17 mouse cellular contexts compared by ENCODE assay signal in the genomic region with DNA sequence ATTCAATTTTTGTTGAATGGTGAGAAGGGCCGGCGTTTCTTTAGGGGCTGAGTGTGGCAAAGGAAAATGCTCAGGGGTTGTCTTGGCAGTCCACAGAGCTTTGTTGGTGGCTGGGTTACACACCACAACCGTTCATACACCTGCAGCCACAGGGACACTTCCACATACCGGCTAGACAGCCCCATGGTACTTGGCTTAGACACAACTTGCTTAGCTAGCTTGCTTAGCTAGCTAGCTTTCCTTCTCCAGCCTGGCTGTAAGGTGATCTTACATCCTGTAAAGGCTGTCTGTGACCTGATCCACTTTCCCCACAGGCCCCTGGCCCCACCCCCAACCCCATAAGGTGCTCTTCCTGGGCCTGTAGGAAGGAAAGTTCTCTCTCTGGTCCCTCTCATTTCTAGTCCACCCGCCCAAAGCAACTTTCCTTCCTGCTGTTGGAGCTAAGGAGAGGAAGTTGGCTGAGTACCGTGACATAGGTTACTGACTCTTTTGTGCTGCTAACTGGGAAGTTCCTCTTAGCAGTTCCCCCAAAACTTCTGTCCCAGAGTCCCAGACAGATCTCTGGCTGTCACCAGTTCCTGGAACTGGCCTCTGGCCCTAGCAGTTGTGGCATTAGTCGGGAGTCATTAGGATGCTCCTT. TPM values are rescaled to one million over a fixed set of nuclear protein-coding genes. Genes with fewer than 3 reads are reported as not detected.
DNase-seq lines count a peak whose midpoint lies in the region; ATAC-seq lines count a peak whose summit lies in the region.
"Had no signal": no experiment of that assay in that cellular context is flagged by ENCODE, and none has a peak within 500 bp of the region (broad histone marks: within the 10 kb centered on the region; RNA-seq: fewer than 3 reads in every experiment).

No protein-coding gene starts in this region.

- H3K4me1 ChIP-seq in hindbrain, embryonic 11.5 days (replicated peaks; ENCODE audit: control insufficient read depth, insufficient read depth, low read length) = peaks cover 20% of the 10 kb centered on the region
- peaks cover 68% of the 10 kb centered on the region for H3K4me1 ChIP-seq in hindbrain, embryonic 14.5 days (replicated peaks; ENCODE audit: control insufficient read depth, insufficient read depth, low read length)
- H3K4me1 ChIP-seq in midbrain, embryonic 11.5 days (ENCODE audit: control insufficient read depth, insufficient read depth, low read length) = peaks cover 23% of the 10 kb centered on the region
- peaks cover 28% of the 10 kb centered on the region for H3K4me1 ChIP-seq in midbrain, embryonic 16.5 days (ENCODE audit: control insufficient read depth, insufficient read depth, low read length)
- H3K4me1 ChIP-seq in limb, embryonic 11.5 days (ENCODE audit: control insufficient read depth, insufficient read depth, low read length) = peaks cover 16% of the 10 kb centered on the region

- no peak overlapping the region for H3K4me2 ChIP-seq in hindbrain, embryonic 11.5 days (replicated peaks; ENCODE audit: low read depth, low read length)
- H3K4me2 ChIP-seq in hindbrain, embryonic 14.5 days (replicated peaks) = no peak overlapping the region
- H3K4me2 ChIP-seq in midbrain, embryonic 11.5 days = no peak overlapping the region
- no peak overlapping the region for H3K4me2 ChIP-seq in midbrain, embryonic 16.5 days (ENCODE audit: low read length)
- no peak overlapping the region for H3K4me2 ChIP-seq in limb, embryonic 11.5 days (ENCODE audit: low read depth, severe bottlenecking)
- H3K4me2 ChIP-seq: heart, embryonic 11.5 days; limb, embryonic 13.5 days; liver, embryonic 15.5 days had no signal

- no peak for ATAC-seq in hindbrain, embryonic 11.5 days (ENCODE audit: low FRiP score)
- ATAC-seq in hindbrain, embryonic 14.5 days (ENCODE audit: low FRiP score) = no peak
- no peak for ATAC-seq in midbrain, embryonic 11.5 days (ENCODE audit: low FRiP score)
- ATAC-seq in midbrain, embryonic 16.5 days = no peak
- no peak for ATAC-seq in limb, embryonic 11.5 days (ENCODE audit: insufficient number of reproducible peaks, low FRiP score, low TSS enrichment, low read depth)
- ATAC-seq: forebrain, embryonic 16.5 days; intestine, postnatal 0 days had no signal

- H3K27me3 ChIP-seq in hindbrain, embryonic 11.5 days (ENCODE audit: control insufficient read depth, insufficient read depth, low read length) = peaks cover 86% of the 10 kb centered on the region
- H3K27me3 ChIP-seq in hindbrain, embryonic 14.5 days (ENCODE audit: control insufficient read depth, insufficient read depth, low read length) = peaks cover 80% of the 10 kb centered on the region
- peaks cover 88% of the 10 kb centered on the region for H3K27me3 ChIP-seq in midbrain, embryonic 11.5 days (ENCODE audit: control insufficient read depth, insufficient read depth, low read length)
- H3K27me3 ChIP-seq in midbrain, embryonic 16.5 days (ENCODE audit: control insufficient read depth, insufficient read depth, low read depth, low read length) = peaks cover 29% of the 10 kb centered on the region
- H3K27me3 ChIP-seq in limb, embryonic 11.5 days (ENCODE audit: control insufficient read depth, insufficient read depth, low read length) = peaks cover 95% of the 10 kb centered on the region

- WGBS in hindbrain, embryonic 11.5 days = under 1% methylated on average over 7 of the region's 7 CpGs
- 7% methylated on average over 7 of the region's 7 CpGs for whole genome bisulfite sequencing in hindbrain, embryonic 14.5 days
- WGBS in midbrain, embryonic 11.5 days = 5% methylated on average over 7 of the region's 7 CpGs
- WGBS in midbrain, embryonic 16.5 days = 10% methylated on average over 7 of the region's 7 CpGs
- WGBS in limb, embryonic 11.5 days = 3% methylated on average over 7 of the region's 7 CpGs

- H3K9ac ChIP-seq in hindbrain, embryonic 11.5 days (ENCODE audit: low read depth, low read length) = no peak overlapping the region
- H3K9ac ChIP-seq in hindbrain, embryonic 14.5 days = no peak overlapping the region
- no peak overlapping the region for H3K9ac ChIP-seq in midbrain, embryonic 11.5 days (ENCODE audit: low read length)
- H3K9ac ChIP-seq in midbrain, embryonic 16.5 days (ENCODE audit: low read depth, low read length) = no peak overlapping the region
- H3K9ac ChIP-seq in limb, embryonic 11.5 days (ENCODE audit: low read length) = no peak overlapping the region
- H3K9ac ChIP-seq: limb, embryonic 13.5 days; liver, embryonic 15.5 days had no signal

- H3K9me3 ChIP-seq in hindbrain, embryonic 11.5 days (ENCODE audit: control insufficient read depth, low read length) = no peaks in the 10 kb centered on the region
- no peaks in the 10 kb centered on the region for H3K9me3 ChIP-seq in hindbrain, embryonic 14.5 days (ENCODE audit: control insufficient read depth, low read length)
- no peaks in the 10 kb centered on the region for H3K9me3 ChIP-seq in midbrain, embryonic 11.5 days (ENCODE audit: control insufficient read depth, low read length)
- H3K9me3 ChIP-seq in midbrain, embryonic 16.5 days (replicated peaks; ENCODE audit: control insufficient read depth, low read length, poor library complexity, severe bottlenecking) = no peaks in the 10 kb centered on the region
- H3K9me3 ChIP-seq in limb, embryonic 11.5 days (ENCODE audit: control insufficient read depth, low read length) = no peaks in the 10 kb centered on the region
- H3K9me3 ChIP-seq: limb, embryonic 13.5 days; liver, embryonic 15.5 days had no signal

- no peak overlapping the region for H3K27ac ChIP-seq in hindbrain, embryonic 11.5 days (ENCODE audit: low read depth, low read length)
- no peak overlapping the region for H3K27ac ChIP-seq in hindbrain, embryonic 14.5 days
- no peak overlapping the region for H3K27ac ChIP-seq in midbrain, embryonic 11.5 days (ENCODE audit: low read depth, low read length)
- H3K27ac ChIP-seq in midbrain, embryonic 16.5 days (ENCODE audit: low read length) = no peak overlapping the region
- H3K27ac ChIP-seq in limb, embryonic 11.5 days (replicated peaks; ENCODE audit: low read depth, low read length) = no peak overlapping the region
- H3K27ac ChIP-seq: limb, embryonic 13.5 days; liver, embryonic 15.5 days had no signal

- H3K4me3 ChIP-seq in hindbrain, embryonic 11.5 days (ENCODE audit: low read depth, low read length) = no peak overlapping the region
- H3K4me3 ChIP-seq in hindbrain, embryonic 14.5 days (replicated peaks; ENCODE audit: low read length) = no peak overlapping the region
- no peak overlapping the region for H3K4me3 ChIP-seq in midbrain, embryonic 11.5 days (ENCODE audit: low read depth, low read length)
- no peak overlapping the region for H3K4me3 ChIP-seq in midbrain, embryonic 16.5 days (ENCODE audit: low read depth, low read length)
- no peak overlapping the region for H3K4me3 ChIP-seq in limb, embryonic 11.5 days (ENCODE audit: low read depth, low read length)
- H3K4me3 ChIP-seq: limb, embryonic 13.5 days; liver, embryonic 15.5 days had no signal

- H3K36me3 ChIP-seq in hindbrain, embryonic 11.5 days (ENCODE audit: control insufficient read depth, insufficient read depth, low read length) = no peaks in the 10 kb centered on the region
- H3K36me3 ChIP-seq in hindbrain, embryonic 14.5 days (replicated peaks; ENCODE audit: control insufficient read depth, insufficient read depth) = no peaks in the 10 kb centered on the region
- H3K36me3 ChIP-seq in midbrain, embryonic 11.5 days (ENCODE audit: control insufficient read depth, insufficient read depth, low read length) = no peaks in the 10 kb centered on the region
- no peaks in the 10 kb centered on the region for H3K36me3 ChIP-seq in midbrain, embryonic 16.5 days (ENCODE audit: control insufficient read depth, insufficient read depth, low read length)
- H3K36me3 ChIP-seq in limb, embryonic 11.5 days (ENCODE audit: control insufficient read depth, insufficient read depth, low read length) = no peaks in the 10 kb centered on the region
- H3K36me3 ChIP-seq: limb, embryonic 13.5 days; liver, embryonic 15.5 days had no signal

- peak; percentile 44 for DNase-seq in hindbrain, embryonic 11.5 days (ENCODE audit: low spot score)
- DNase-seq in hindbrain, embryonic 14.5 days (ENCODE audit: low spot score) = no peak
- peak; percentile 94 for DNase-seq in midbrain, embryonic 11.5 days (ENCODE audit: low spot score, missing footprints)
- peak; percentile 29 for DNase-seq in c-Kit-positive CD71-negative TER-119-negative erythroid progenitor cells, embryonic 14.5 days (ENCODE audit: low read depth)
- peak; percentile 46 for DNase-seq in limb, embryonic 11.5 days (ENCODE audit: low spot score)
- no peak for DNase-seq in frontal cortex, postnatal 36 days (ENCODE audit: low spot score in 2 of 2)
- no peak for DNase-seq in right cerebral cortex, postnatal 4 days
- DNase-seq: adrenal gland, postnatal 36 days; gastrocnemius, postnatal 25 days had no signal

RNA-seq across cellular contexts. Expression of a gene that starts 12.3 kb away (rescaled TPM):
- polyA plus RNA-seq in hindbrain, embryonic 11.5 days (2014; fragmentation: Nextera tagmentation; extraction: Ambion mirVana) = 57.9 and 66.8 TPM in 2 replicates
- polyA plus RNA-seq in hindbrain, embryonic 14.5 days (2014; fragmentation: Nextera tagmentation; extraction: Ambion mirVana) = 25.4 and 31.0 TPM in 2 replicates
- 41.8 and 46.4 TPM in 2 replicates for polyA plus RNA-seq in midbrain, embryonic 11.5 days (2014; fragmentation: Nextera tagmentation; extraction: Ambion mirVana)
- 22.5 and 23.8 TPM in 2 replicates for polyA plus RNA-seq in midbrain, embryonic 16.5 days (2015; fragmentation: Nextera tagmentation; extraction: Ambion mirVana)
- polyA plus RNA-seq in limb, embryonic 11.5 days (2014; fragmentation: Nextera tagmentation; extraction: Ambion mirVana) = 0.08 and 0.21 TPM in 2 replicates
- polyA plus RNA-seq: intestine, postnatal 0 days; liver, embryonic 15.5 days; spleen, adult 2 months; stomach, embryonic 16.5 days had no signal

Comparison
In these comparisons a context has a peak if more than half of its experiments do, and no peak if none do; other contexts are left out.
1. DNase-seq: peak in hindbrain, embryonic 11.5 days (single experiment), midbrain, embryonic 11.5 days (single experiment), c-Kit-positive CD71-negative TER-119-negative erythroid progenitor cells, embryonic 14.5 days (single experiment) and limb, embryonic 11.5 days (single experiment); none in hindbrain, embryonic 14.5 days (single experiment), frontal cortex, postnatal 36 days (0 of 2) and right cerebral cortex, postnatal 4 days (single experiment).
2. RNA of a gene that starts 12.3 kb away (polyA plus RNA-seq): 57.9 to 66.8 TPM in hindbrain, embryonic 11.5 days, 41.8 to 46.4 TPM in midbrain, embryonic 11.5 days, 25.4 to 31.0 TPM in hindbrain, embryonic 14.5 days and 22.5 to 23.8 TPM in midbrain, embryonic 16.5 days; 0.08 to 0.21 TPM in limb, embryonic 11.5 days; every median in the first group is over 10 times any median in the second.